Mouse (Mus musculus): ENCODE results near the gene Tor1aip1.

Gene Tor1aip1

GRCm38 (mm10) chr1:156033921-156034320 lies 2.4 kb downstream of the Tor1aip1 start:
- DNase-seq (ENCODE audit: low spot score in 2 of 2): no peak

DNA sequence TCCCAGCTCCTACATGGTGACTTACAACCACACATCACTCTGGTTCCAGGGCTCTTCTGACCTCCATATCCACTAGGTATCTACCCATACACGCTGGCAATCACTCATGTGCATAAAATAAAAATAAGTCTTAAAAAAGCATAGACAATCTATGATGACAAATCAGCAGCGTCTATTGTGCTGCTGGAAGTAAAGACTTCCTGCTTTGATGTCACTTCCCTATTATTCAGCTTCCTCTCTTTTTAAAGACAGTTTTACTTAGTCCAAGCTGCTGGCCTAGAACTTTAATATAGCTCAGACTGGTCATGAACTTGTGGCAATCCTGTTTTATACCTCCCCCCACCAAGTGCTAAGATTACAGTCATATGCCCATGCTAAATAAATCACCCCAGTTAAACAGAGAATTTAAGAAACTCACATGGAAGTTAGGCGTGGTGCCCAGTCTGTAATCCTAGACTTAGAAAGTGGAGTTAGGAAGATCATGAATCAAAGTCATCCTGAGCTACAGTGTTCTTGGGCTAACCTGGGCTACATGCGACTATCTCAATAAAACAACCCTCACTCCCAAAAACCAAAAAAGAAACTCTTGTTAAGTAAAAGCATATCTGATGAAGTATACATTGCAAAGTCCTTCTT lies 7.8 kb downstream of the Tor1aip1 start:
- DNase-seq (ENCODE audit: low spot score in 2 of 2): no peak

DNA sequence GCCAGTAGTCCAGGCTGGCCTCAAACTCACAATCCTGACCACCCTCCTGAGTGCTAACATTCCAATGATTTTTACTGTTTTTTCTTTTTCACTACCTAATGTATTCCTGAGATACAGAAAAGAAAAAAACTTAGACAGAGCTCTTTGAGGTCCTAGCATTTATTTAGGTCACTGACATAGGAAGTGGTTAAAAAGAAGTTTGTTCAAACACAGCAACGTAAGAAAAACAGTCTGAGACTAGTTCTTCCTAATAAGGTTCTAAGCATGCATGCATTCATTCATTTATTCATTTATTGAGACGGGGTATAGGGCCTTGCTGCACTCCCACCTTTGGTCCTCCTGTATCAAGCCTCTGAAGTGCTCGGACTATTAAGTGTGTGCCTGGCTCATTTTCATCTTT lies 8.4 kb downstream of the Tor1aip1 start:
- DNase-seq (ENCODE audit: low spot score in 2 of 2): no peak

DNA sequence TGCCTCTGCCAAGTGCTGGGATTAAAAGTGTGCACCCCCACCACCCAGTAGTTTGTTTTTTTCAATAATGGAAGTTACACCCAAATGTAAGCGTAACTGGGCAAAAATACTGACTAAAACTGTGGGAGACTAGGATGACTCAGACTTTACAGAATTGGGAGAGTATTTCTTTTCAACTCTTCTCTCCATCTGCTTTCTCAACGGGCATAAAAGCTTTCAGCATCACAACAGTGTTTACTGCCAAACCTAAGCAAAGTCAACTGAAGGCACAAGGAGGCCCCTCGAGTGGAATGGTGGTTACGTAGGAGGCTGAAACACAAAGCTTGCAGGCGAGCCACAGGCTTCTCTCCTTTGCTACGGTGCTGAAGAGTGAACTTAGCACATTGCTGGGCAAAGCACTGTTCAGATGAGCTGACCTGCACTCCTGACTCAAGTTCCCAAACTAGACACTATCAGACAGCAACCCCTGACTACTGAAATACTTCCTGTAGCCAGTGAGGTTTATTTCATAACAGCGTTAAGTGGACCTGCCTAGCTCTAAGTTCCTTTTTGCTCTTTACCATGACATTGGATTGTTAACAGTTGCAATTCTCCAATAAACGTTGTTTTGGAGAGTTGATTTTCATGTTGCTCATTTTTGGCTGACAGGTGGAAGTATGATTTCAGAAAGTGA lies 11.3 kb downstream of the Tor1aip1 start:
- DNase-seq (ENCODE audit: low spot score in 2 of 2): no peak

DNA sequence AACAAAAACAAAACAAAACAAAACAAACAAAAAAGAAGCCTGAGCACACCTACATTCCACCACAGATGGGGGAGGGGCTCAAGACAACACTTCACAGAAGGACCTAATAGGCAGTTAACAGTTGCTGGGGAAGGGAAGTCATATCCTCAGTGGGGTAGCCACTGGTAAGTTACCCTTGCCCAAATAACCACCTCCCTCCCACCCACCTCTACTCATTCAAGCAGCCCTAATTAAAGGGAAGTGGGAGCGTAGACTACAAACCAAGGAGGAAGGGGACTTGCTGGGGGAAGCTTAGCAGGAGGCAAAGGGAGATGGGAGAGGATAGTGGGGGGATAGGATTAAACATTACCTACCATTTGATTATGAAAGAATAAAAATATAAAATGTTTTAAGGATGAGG lies 15.9 kb downstream of the Tor1aip1 start:
- DNase-seq (ENCODE audit: low spot score in 2 of 2): no peak

DNA sequence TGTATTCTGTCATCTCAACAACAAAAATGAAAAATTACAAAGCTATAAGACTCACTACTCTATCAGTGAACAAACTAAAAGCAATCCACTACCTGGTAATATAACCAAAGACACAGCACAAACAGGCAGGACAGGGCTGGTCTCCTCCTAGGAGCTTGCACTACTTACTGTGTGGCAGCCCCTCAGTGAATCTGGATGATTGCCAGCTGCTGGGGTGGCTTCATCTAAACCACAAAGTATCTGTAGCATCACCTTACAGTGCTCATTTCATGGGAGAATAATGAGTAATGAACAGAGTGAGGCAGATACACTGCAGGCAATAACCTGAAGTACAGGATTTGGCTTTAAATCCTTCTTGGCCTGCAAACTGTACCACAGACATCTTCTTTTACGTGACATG lies 16.5 kb downstream of the Tor1aip1 start:
- DNase-seq (ENCODE audit: low spot score in 2 of 2): no peak

GRCm38 (mm10) chr1:156009003-156009402 lies 27.3 kb downstream of the Tor1aip1 start:
- peak in 1 of 2 experiments; percentile 7 for DNase-seq (ENCODE audit: low spot score in 2 of 2)

GRCm38 (mm10) chr1:156005906-156006305 lies 30.4 kb downstream of the Tor1aip1 start:
- no peak for DNase-seq (ENCODE audit: low spot score in 2 of 2)

GRCm38 (mm10) chr1:156003201-156003935 lies 32.9 kb downstream of the Tor1aip1 start:
- no peak for DNase-seq (ENCODE audit: low spot score in 2 of 2)

GRCm38 (mm10) chr1:156002366-156002765 lies 33.9 kb downstream of the Tor1aip1 start:
- DNase-seq (ENCODE audit: low spot score in 2 of 2): no peak

GRCm38 (mm10) chr1:155995612-155996011 lies 40.7 kb downstream of the Tor1aip1 start:
- DNase-seq (ENCODE audit: low spot score in 2 of 2): no peak

- DNase-seq (ENCODE audit: low spot score in 2 of 2): no peak
These were observed 41.8 kb downstream of the Tor1aip1 start for GRCm38 (mm10) chr1:155994524-155994923.

GRCm38 (mm10) chr1:155990391-155990790 lies 45.9 kb downstream of the Tor1aip1 start:
- DNase-seq (ENCODE audit: low spot score in 2 of 2): no peak

GRCm38 (mm10) chr1:155989387-155989786 lies 46.9 kb downstream of the Tor1aip1 start:
- no peak for DNase-seq (ENCODE audit: low spot score in 2 of 2)

DNA sequence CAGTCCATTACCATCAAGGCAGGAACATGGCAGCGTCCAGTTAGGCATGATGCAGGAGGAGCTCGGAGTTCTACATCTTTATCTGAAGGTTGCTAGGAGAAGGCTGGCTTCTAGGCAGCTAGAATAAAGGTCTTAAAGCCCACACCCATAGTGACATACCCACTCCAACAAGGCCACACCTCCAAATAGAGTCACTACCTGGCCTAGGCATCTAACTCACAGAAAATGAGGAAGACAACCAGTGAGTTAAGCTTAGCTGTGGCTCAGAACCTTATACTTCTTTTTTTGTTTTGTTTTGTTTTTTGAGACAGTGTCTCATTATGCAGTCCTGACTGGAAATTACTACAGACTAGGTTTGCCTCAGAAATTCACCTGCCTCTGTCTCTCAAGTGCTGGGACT lies 48.7 kb downstream of the Tor1aip1 start:
- no peak for DNase-seq (ENCODE audit: low spot score in 2 of 2)

DNA sequence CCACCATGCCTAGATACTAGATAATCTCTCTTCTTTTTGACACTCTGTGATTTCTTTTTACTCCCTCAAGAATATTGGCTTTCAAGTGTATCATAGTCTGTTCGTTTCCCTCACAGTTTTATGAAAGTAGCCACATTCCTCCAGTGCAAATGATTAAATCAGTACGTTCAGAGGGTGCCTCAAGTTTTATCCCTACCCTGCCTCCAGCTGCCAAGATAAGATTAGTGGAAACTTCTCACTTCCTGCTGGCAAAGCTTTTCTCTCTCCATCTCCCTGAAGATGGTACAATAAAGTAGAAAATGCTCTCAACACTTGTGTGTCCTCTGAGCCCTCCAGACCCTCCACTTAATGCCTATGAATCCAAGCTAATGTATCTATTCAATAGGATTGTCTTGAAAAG lies 61.3 kb downstream of the Tor1aip1 start:
- no peak for DNase-seq (ENCODE audit: low spot score in 2 of 2)

GRCm38 (mm10) chr1:155973719-155974379 lies 62.4 kb downstream of the Tor1aip1 start:
- no peak for DNase-seq (ENCODE audit: low spot score in 2 of 2)

- peak; percentile 95 for DNase-seq (ENCODE audit: low spot score in 2 of 2)
These were observed 63.1 kb downstream of the Tor1aip1 start, which contains the start of gene Cep350 for GRCm38 (mm10) chr1:155973068-155973718. Cep350 (minus strand) TSS chr1:155973255.

GRCm38 (mm10) chr1:155972146-155973067 lies 63.9 kb downstream of the Tor1aip1 start:
- peak in 1 of 2 experiments; percentile 5 for DNase-seq (ENCODE audit: low spot score in 2 of 2)

All from natural killer cell, adult 2 months (primary cell).